Mouse (Mus musculus) mature B cell (primary cell): ENCODE measurements around the gene Cdc42.

Experiments
- in situ Hi-C: fragments of 300-500 bp; cut with MboI; formaldehyde crosslinking; loops from 2 replicates; pipeline ENCODE4 v1.14.3; 2019

The Cdc42 gene

DNA sequence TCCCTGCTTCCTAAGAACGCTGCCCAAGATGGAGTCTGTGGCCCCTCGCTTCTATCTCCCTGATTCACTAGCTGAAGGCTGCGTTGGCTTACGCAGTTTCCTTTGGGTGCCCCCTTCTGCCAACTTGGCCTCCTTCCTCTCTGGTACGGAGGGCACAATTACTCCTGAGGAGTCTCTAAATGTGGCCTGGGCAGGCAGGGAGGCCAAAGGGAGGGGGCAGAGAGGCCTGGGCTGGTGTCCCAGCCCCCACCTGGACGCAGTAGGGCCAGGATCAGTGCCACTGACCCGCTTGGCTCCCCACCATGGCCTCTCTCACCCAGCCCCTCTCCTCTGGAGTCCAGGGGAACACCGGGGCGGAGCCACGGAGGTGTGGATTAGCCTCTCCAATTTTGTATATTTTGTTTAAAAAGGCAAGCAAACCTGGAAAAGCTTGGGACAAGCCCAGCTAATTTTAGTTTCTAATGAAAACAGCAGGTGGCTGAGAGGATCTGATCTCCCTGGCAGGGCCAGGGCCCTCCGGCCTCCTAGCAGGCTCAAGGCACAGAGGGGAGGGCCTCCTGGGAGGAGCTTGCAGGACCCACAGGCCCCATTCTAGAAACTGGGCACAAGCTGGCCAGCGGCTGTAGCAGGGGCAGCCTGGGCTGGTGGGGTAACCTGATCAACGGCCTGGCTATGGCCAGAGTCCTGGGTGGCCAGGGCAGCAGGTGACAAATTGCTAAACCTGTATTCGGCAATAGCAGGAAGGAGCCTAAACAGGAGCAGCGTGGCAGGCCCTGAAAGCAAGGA, 71.5 kb downstream of the Cdc42 start:
- in situ Hi-C loops: no loop called here

DNA sequence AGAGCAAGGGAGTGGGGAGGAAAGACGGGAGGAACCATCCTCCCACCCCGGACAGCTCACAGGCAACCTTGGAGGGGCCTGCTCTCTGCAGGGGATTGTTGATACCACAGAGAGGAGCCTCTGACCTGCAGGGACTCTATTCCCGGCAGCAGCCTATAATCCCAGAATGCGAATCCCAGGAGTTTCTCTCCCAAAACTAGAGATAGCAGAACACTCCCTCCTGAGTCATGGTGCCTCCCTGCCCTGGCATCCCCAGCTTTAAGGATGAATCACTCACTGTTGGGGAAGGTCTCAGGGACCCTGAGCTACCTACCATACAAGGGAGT, 74.2 kb downstream of the Cdc42 start:
- in situ Hi-C loops: no loop called here

DNA sequence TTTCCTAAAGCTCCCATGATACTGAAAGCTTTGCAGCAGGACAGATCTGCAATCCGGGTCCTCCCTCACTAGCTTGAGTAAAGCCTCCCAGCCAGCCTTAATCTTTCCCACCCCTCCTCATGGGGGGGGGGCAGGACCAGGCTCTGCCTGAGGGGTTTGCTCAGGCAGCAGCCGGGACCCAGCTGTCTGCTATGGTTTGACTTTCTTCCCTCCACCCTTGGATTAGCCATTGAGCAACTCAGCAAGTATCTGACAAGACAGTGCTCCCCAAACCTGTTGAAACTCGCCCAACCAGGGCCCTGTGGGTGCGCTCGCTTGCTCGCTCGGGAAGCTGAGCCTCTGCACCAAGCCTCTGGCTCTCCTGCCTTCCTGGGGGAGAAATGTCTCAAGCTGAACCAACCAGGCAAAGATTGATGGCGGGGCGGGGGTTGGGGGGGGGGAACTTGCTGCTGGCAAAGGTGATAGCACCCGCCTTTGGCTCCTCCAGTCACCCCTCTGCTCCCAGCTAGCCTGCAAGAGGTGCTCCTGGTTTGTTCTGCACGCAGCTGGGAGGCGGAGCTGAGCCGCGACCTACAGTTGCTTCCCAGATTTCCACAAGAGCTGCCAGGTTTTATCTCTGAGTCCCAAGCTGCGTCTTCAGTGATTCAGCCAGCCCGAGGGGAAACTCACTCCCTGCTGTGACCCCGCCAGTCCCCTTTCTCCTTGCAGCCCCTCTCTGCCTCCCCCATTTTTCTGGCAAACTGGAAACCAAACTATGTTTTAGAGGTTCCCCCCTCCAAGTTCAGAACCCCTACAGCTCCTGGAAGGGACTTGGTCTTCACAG, 74.7 kb downstream of the Cdc42 start:
- in situ Hi-C loops: no loop called here

DNA sequence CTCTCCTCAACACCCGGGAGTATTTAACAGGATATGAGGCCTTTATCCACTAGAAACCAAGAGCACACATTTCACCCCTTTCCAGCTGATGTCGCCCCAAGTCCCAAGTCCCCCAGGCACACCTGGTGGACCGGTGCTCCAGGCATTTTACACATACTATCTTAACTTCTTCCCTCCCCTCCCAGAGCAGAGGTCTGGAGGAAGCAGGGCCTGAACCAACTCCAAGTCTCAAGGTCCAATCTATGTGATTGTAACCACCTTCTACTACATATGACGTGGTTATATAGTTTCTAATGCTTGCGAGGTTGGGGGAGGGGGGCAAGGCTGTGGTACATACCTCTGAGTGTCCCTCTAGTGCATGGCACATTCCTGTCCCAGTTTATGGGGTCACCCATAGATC, 75.4 kb downstream of the Cdc42 start:
- in situ Hi-C loops: no loop called here

DNA sequence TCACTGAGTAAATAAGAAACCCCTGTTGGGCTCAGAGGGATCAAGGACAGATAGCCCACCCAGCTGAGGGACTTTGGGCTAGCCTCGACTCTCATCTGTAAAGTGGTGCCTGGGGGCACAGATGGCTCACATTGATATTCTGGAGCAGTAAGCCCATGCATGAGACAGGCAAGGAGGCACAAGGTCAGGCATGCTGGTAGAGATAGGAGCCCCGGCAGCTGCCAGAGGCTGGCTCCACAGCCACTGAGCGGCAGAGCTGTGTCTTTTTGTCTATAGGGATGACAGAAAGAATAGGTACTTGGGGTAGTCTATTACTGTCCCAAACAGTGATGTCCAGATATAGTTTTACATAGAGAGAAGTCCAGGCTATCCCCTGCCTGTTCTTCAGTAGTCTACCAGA, 76.2 kb downstream of the Cdc42 start:
- in situ Hi-C loops: no loop called here

DNA sequence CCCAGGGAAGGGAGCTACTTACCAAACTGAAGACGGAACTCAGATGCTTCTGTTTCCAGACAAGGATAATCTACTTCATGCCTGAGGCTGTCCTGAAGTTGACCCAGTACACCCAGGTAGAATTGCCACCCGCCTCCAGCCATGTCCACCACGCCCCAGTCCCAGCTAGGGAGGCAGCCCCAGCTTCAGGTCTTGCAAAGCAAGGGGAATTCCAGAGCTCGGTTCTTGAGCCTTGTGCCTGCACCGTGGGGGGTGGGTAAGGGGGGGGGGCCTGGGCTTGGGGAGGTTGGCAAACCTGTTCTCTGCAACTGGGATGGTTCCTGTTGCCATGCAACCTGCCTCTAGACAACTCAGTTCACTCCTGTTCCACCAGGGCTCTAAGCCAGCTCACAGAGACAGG, 78.2 kb downstream of the Cdc42 start:
- in situ Hi-C loops: no loop called here

DNA sequence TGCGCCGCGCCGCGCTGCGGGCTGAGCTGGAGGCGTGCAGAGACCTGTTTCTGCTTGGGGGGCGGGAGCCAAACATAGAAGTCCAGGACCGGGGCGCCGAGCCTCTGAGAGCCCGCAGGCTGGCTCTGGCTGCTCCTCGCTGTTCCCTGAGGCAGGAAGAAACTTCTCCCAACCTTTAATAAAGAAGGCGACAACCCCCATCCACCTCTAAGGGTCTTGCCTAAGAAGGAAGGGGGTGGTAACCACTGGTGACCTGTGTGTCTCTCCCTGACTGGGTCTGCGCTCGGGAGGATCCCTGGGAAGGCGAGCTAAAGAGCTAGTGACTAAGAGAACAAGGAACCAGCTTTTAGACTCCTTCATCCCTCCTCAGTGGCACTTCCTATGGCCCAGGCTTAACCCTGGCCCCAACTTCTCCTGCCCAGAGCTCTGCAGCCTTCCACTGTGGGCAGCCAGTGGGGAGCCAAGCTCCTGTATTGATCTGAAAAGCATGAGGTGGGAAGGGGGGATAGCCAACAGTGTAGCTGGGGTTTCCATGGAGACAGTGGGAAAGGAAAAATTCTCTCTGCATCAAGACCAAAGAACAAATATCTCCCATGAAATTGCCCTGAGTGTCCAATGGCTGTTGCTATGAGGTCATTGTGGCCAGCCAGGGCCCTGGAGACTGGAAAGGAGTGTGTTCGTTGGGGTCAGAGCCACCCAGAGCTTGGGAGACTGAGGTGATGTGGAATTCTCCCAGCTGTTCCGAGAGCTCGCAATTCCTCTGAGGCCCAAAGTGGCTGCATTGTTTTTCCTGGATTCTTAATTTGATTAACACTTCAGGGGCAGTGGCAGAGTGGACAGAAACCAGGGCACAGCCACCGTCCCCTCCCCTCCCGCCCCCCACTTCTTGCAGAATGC, 79.1 kb downstream of the Cdc42 start:
- in situ Hi-C loops: no loop called here

DNA sequence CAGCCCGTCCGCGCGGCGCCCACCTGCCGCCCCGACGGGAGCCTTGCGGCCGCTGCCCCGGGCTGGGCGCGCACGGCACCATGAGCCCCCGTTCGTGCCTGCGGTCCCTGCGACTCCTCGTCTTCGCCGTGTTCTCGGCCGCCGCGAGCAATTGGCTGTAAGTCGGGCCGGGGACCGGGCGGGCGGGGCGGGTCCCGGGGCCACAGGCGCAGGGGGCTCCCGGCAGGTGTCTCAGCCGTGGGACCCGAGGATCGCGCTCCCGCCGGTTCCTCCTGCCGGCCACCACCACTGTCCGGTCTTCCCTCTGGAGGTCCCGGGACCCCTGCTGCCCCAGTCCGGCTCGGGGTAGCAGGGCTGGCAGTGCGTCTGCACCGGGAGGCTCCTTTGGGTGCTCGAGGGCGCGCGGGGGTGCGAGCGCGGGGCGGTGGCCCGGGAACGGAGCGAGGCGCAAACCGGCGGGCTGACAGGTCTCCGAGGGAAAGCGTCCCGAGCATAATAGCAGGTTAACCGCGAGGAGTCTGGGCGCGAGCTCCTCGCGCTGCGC, 79.8 kb downstream of the Cdc42 start:
- in situ Hi-C loops: no loop called here

DNA sequence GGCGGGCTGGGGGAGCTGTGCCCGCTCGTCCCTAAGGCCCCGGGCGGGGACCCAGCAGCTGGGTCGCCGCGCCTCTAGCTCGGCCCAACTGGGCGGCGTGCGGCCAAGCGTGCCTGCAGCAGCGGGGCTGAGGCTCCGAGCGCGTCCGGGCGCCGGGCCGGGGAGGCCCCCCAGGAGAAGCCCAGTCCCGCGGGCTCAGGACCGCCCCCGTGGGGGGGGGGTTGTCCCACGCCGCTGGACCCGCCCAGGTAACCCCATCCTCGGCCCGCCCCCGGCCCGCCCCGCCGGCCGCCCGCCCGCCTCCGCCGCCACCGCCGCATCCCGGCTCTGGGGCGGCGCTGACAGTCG, 80.4 kb downstream of the Cdc42 start, which contains the start of gene Wnt4:
Gene Wnt4 (plus strand): TSS at position 324 of the 348 bp plus-strand sequence.
- in situ Hi-C loops: no loop called here

DNA sequence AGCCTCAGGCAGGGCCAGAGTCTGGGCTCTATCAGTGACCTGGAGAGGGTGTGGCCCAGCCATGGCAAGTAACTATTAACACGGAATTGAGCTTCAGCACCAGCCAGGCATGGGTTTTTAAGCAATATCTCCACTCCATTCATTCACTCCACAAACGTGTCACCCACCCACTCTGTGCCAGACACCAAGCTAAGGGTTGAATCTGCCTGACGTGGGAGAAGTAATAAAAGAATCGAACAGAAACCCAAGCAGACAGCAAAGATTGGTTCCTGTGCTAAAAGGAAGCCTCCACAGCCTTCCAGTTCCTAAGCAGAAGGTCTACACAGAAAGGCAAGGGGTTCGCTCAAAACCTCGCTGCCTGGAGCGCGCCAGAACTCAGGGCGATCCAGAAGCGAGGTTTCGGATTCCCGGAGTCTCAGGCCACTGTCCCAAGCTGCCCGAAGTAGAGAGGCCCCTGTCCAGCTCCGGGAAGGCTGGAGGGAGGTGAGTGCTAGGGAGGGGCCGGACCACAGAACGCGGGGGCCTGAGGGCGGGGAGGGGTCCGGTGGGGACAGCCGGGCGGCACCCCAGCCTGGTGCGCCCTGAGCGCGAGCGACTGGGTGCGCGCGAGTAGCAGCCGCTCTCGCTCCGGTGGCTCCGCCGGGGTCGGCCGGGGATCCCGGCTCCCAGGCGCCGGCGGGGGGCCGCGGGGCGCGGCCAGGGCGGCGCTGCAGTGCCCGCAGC, 80.9 kb downstream of the Cdc42 start:
- in situ Hi-C loops: no loop called here

DNA sequence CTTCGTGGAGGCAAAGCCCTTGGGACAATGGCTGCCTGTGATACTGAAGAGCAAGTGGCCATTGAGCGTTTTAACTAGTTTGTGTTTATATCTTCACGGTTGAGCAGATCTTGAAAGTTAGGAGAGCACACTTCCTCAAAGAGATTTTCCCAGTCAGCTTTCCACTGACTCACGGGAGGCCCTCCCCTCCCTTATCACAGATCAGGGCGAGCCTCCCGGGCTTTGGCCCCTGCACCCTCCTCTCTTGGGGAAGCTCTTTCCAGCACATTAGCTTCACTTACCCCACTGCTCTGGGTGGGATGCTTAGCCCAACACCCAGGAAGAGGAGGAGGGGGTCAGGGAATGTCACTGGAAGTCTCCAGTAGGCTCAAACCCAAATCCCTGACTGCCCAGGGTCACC, 83.2 kb downstream of the Cdc42 start:
- in situ Hi-C loops: no loop called here

DNA sequence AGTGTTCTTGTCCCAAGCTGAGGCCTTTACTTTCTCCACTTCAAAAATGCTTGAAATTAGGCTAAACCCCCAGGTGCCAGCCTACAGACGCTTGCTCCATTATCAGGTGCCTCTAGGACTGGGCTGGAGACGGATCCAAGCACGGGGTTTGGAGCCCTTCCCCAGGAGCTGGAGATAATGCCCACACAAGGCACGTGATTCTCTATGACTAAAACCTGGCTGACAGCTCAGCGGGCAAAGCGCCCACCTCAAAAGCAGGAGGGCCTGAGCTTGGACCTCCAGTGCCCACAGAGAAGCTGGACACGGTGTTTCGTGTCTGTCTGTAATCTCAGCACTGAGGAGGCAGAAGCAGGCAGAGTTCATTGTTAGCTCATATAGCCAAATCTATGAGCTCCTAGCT, 85.7 kb downstream of the Cdc42 start:
- in situ Hi-C loops: no loop called here
